Mouse (Mus musculus) liver, embryonic 14.5 days (tissue): ENCODE results near the gene Cisd3. TPM values are rescaled to one million over a fixed set of nuclear protein-coding genes. Genes with fewer than 3 reads are reported as not detected.

Source experiments
- ATAC-seq: fragments of 200-750 bp; cut with Nextera tagmentation; 2 replicates; pipeline ENCODE4 v1.8.0; 2017; ENCODE audit warnings: moderate number of reproducible peaks, mild to moderate bottlenecking, moderate library complexity; ENCODE audit not compliant: insufficient read depth
- DNase-seq, 3 experiments: peaks; one replicate each; pipeline ENCODE4 v3.0.0-alpha.2; 2012 to 2013; ENCODE audit warnings: low read depth in 3 of 3, low spot score in 3 of 3
- H3K27ac ChIP-seq: fragments of 300-500 bp; sonication (generic); 2 replicates; pipeline ENCODE4 v1.5.1; 2014; ENCODE audit warnings: moderate library complexity, mild to moderate bottlenecking, control low read depth, inconsistent platforms
- H3K27me3 ChIP-seq: fragments of 300-500 bp; sonication (generic); 2 replicates; pipeline ENCODE4 v1.6.1; 2014; ENCODE audit warnings: mild to moderate bottlenecking, low read length, moderate library complexity; ENCODE audit not compliant: control insufficient read depth, insufficient read depth
- H3K36me3 ChIP-seq: fragments of 300-500 bp; sonication (generic); replicated peaks from 2 replicates; pipeline ENCODE4 v1.6.1; 2014; ENCODE audit warnings: low read depth; ENCODE audit not compliant: control insufficient read depth, insufficient read depth
- H3K4me1 ChIP-seq, 2 experiments: fragments of 200-500 bp in 1 of 2; fragments of 300-500 bp in 1 of 2; sonication (generic) in 1 of 2; replicated peaks; 2 replicates each; pipeline ENCODE4 v1.6.1; 2012 to 2014; ENCODE audit warnings: antibody characterized with exemption in 1 of 2, inconsistent platforms in 1 of 2, low read length in 1 of 2; ENCODE audit not compliant: control insufficient read depth in 2 of 2, insufficient read depth in 2 of 2
- H3K4me2 ChIP-seq: fragments of 300-500 bp; sonication (generic); 2 replicates; pipeline ENCODE4 v1.6.1; 2014; ENCODE audit warnings: low read depth, mild to moderate bottlenecking, control low read depth, moderate library complexity
- H3K4me3 ChIP-seq, 2 experiments: fragments of 200-500 bp in 1 of 2; fragments of 300-500 bp in 1 of 2; sonication (generic) in 1 of 2; 2 replicates each; pipeline ENCODE4 v1.5.1; 2012 to 2014; ENCODE audit warnings: low read depth in 2 of 2, low read length in 2 of 2, mild to moderate bottlenecking in 2 of 2, control low read depth in 1 of 2, inconsistent platforms in 1 of 2, moderate library complexity in 1 of 2; ENCODE audit not compliant: insufficient read depth in 1 of 2
- H3K9ac ChIP-seq: fragments of 300-500 bp; sonication (generic); replicated peaks from 2 replicates; pipeline ENCODE4 v1.6.1; 2014; ENCODE audit warnings: mild to moderate bottlenecking, control low read depth, moderate library complexity
- H3K9me3 ChIP-seq: fragments of 300-500 bp; sonication (generic); 2 replicates; pipeline ENCODE4 v1.6.1; 2016; ENCODE audit warnings: low read length, mixed read lengths; ENCODE audit not compliant: control insufficient read depth
- CTCF ChIP-seq: IDR thresholded peaks from 2 replicates; pipeline ENCODE4 v1.5.1; 2016; ENCODE audit warnings: antibody characterized with exemption, low read depth, control low read depth
- EP300 ChIP-seq: IDR thresholded peaks from 2 replicates; pipeline ENCODE4 v1.6.1; 2016; ENCODE audit warnings: antibody characterized with exemption, low read depth
- WGBS: fragments of 180-500 bp; shearing (Covaris S2); extraction: QIAGEN DNeasy Blood & Tissue Kit; methylation state at CpG from one replicate; pipeline ENCODE4 v1.1.7; 2014; ENCODE audit not compliant: insufficient replicate concordance; 5-methylcytosine and 5-hydroxymethylcytosine counted together
- polyA plus RNA-seq, 2 experiments: library from polyadenylated mRNA; depleted of rRNA in 1 of 2; stranded (reverse) in 1 of 2; unstranded in 1 of 2; fragments of >200 nt; fragmentation: Nextera tagmentation in 1 of 2; extraction: Ambion mirVana in 1 of 2; gene quantifications; 2 replicates each; pipeline versions ENCODE4 v1.2.1 to v1.2.3; 2012 to 2014

Gene Cisd3
- polyA plus RNA-seq, 2 experiments: 4.9 to 10.0 TPM

DNA sequence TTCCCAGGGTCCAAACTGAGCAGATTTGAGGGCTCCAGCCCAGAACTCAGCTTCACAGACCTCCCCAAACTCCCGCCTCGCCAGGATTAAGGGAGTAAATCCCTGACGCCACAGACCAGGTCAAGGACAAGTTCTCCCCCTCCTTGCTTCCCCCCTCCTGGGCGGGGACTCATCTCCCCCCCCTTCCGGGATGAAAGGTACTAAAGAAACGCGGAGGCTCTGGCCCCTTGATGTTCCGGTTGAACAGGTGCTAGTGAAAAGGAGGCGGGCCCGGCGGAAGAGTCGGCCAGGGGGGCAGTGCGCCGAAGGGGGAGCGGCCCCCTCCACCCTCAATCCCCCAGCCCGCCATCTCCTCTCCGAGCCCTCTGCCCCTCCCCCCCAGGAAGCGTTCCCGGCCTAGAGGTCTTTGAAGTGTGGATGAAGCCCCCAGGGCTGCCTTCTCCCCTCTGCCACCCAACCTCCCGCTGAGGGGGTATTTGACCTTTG, 23.9 kb upstream of the Cisd3 start:
- no peaks in the 10 kb centered on the region for H3K36me3 ChIP-seq
- H3K4me1 ChIP-seq: peaks cover 0 to 11% of the 10 kb centered on the region in 2 experiments; a peak in 2 of 4 replicates
- no peak overlapping the region for H3K9ac ChIP-seq
- H3K27me3 ChIP-seq: peaks cover 65% of the 10 kb centered on the region
- no peaks in the 10 kb centered on the region for H3K9me3 ChIP-seq
- DNase-seq (no peak), ATAC-seq (no peak)
- peak overlapping the region in 1 of 2 experiments; percentile 30; a peak in 3 of 4 replicates for H3K4me3 ChIP-seq
- no peak for TF ChIP-seq CTCF
- no peak for TF ChIP-seq EP300
- peak overlapping the region; percentile 51 for H3K4me2 ChIP-seq
- H3K27ac ChIP-seq: no peak overlapping the region
- WGBS: 1% methylated on average over 20 of the region's 20 CpGs

DNA sequence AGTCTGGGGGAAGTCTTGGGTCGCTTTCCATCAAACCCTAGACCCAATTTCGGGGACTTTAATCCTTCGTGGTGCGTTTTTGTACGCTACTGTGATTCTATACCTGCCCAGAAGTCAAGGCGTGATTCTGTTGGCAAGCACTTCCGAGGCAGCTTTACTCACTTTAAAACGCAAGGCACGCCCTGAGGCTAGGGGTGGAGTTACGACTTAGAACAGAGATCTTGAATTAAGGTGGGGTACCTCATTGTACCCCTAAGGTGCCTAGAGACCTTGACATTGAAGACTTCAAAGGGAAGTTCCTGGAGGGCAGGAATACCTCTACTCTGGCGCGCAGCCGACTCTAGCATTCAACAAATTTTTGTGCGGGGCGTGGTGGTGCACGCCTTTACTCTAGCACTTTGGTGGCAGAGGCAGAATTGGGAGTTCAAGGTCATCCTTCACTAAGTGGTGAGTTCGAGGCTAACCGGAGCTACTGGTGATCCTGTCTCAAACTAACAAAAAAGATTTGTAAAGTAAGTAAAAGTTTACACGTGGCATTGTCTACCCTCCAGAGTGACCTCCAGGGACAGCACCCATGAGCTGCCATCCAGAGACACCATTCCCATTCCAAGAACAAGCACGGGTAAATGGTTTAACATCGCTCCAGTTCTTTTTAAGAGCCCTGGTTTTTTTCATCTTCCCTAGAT, 23.3 kb upstream of the Cisd3 start:
- no peak overlapping the region for H3K9ac ChIP-seq
- H3K27me3 ChIP-seq: peaks cover 65% of the 10 kb centered on the region
- no peak for ATAC-seq

DNA sequence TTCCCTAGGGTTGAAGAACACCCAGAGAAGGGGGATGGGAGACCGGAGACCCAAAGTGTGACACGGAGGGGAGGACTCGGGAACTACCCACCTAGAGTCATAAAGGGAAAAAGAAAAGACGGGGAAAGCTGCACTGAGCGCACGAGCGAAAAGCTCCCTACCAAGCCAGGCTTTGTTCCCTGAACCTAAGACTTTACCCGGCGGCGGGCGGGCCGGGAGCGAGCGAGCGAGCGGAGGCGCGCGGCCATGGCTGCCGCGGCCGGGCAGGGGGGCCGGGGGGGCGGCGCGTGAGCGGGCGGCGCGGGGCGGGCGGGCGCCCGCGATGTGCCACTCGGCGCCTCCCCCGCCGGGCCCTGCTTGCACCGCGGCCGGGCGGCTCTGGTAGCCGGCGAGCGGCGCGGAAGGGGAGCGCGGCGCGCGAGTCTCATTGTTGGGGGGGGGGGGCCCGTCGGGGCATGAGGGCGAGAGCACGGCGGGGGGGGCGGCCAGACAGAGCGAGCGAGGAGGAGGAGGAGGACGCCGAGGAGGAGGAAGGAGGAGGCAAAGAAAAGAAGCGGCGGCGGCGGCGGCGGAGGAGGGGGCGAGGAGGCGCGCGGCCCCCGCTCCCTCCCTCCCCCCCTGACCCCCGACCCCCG, 22.6 kb upstream of the Cisd3 start, which contains the start of gene Mllt6:
Gene Mllt6, plus strand, starts transcription at position 522 of the 635 bp plus-strand sequence.
- under 1% methylated on average over 52 of the region's 76 CpGs for WGBS
- no peaks in the 10 kb centered on the region for H3K9me3 ChIP-seq
- no peak within 1 kb of the TSS for H3K27ac ChIP-seq
- H3K9ac ChIP-seq: no peak within 1 kb of the TSS
- TF ChIP-seq CTCF (no peak), EP300 (no peak)
- H3K4me2 ChIP-seq: peak within 1 kb of the TSS; percentile 60
- no peaks in the 10 kb centered on the region for H3K36me3 ChIP-seq
- H3K4me1 ChIP-seq: peaks cover 0 to 11% of the 10 kb centered on the region in 2 experiments; a peak in 2 of 4 replicates
- DNase-seq (no peak), ATAC-seq (peak; percentile 26; the same call in 1 of the 2 replicates)
- H3K4me3 ChIP-seq: peak within 1 kb of the TSS; percentile 48 to 59
- H3K27me3 ChIP-seq: peaks cover 65% of the 10 kb centered on the region

More for the DNA sequence above, 23.3 kb upstream of the Cisd3 start:
- no peaks in the 10 kb centered on the region for H3K9me3 ChIP-seq
- no peak for TF ChIP-seq CTCF
- no peak for TF ChIP-seq EP300
- 4% methylated on average over 21 of the region's 21 CpGs for WGBS
- no peak for DNase-seq
- H3K4me2 ChIP-seq: peak overlapping the region; percentile 60
- H3K36me3 ChIP-seq: no peaks in the 10 kb centered on the region
- peaks cover 0 to 11% of the 10 kb centered on the region in 2 experiments; a peak in 2 of 4 replicates for H3K4me1 ChIP-seq
- H3K27ac ChIP-seq: no peak overlapping the region
- peak overlapping the region; percentile 42 to 59; a peak in 3 of 4 replicates for H3K4me3 ChIP-seq

DNA sequence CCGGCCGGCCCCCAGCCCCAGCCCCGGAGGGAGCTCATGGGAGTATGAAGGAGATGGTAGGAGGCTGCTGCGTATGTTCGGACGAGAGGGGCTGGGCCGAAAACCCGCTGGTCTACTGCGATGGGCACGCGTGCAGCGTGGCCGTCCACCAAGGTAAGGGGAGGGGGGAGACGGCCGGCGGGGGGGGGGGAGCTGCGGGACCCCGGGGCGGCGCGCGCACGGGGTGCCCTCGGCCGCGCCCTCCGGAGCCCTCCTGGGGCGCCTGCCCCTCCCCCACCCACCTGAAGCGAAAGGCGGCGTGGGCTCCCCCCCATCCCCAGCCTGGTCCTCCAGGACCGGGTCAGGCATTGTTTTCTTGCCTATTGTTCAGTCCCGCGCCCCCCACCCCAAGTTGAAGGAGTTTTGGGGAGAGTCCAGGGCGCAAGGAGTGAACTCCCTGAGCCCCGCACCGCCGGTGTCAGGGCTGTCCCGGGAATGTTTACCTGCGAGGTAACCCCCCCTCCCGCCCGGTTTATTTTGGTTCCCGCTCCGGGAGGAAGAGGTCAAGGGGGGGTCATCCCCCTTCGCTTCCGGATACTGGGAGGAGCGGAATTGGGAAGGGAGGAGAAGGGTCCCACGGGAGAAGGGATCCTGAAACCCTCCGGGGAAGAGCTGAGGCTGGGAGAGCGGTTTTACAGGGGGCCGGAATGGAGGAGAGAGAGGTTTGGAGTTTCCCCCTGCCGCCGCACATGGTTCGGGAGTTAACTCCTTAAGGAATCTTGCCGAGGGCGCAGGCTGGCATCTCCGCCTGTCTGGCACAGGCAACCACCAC, 21.9 kb upstream of the Cisd3 start:
- no peak overlapping the region for H3K9ac ChIP-seq
- WGBS: 1% methylated on average over 37 of the region's 57 CpGs
- no peak for DNase-seq

More for the DNA sequence above, 21.9 kb upstream of the Cisd3 start:
- Histone ChIP-seq H3K36me3 (no peaks in the 10 kb centered on the region), H3K27ac (no peak overlapping the region), H3K27me3 (peaks cover 65% of the 10 kb centered on the region), H3K4me2 (peak overlapping the region; percentile 60), H3K4me3 (peak overlapping the region; percentile 48 to 59), H3K9me3 (no peaks in the 10 kb centered on the region), H3K4me1 (peaks cover 0 to 10% of the 10 kb centered on the region in 2 experiments; a peak in 2 of 4 replicates)
- TF ChIP-seq CTCF: no peak
- no peak for TF ChIP-seq EP300
- no peak for ATAC-seq
